Mouse (Mus musculus) hindbrain, embryonic 16.5 days (tissue): ENCODE measurements at regions not wholly inside any gene's neighbourhood (a gene's known extent, or its start where the extent isn't known, plus 50 kb on each side); places are given as distances from the start of the nearest gene placed in this dataset.

Experiments
- ATAC-seq: fragments of 200-750 bp; cut with Nextera tagmentation; 2 replicates; pipeline ENCODE4 v1.8.0; 2017; ENCODE audit warnings: moderate TSS enrichment, moderate library complexity
- H3K27ac ChIP-seq: fragments of 300-500 bp; sonication (generic); 2 replicates; pipeline ENCODE4 v1.5.1; 2014; ENCODE audit warnings: low read depth, mild to moderate bottlenecking, control low read depth, low read length, moderate library complexity
- H3K27me3 ChIP-seq: fragments of 300-500 bp; sonication (generic); replicated peaks from 2 replicates; pipeline ENCODE4 v1.6.1; 2014; ENCODE audit warnings: low read length; ENCODE audit not compliant: control insufficient read depth, insufficient read depth
- H3K36me3 ChIP-seq: fragments of 300-500 bp; sonication (generic); 2 replicates; pipeline ENCODE4 v1.6.1; 2014; ENCODE audit warnings: mild to moderate bottlenecking, low read length, moderate library complexity, mixed read lengths; ENCODE audit not compliant: control insufficient read depth, insufficient read depth
- H3K4me1 ChIP-seq: fragments of 300-500 bp; sonication (generic); 2 replicates; pipeline ENCODE4 v1.6.1; 2014; ENCODE audit warnings: low read depth, low read length; ENCODE audit not compliant: control insufficient read depth, insufficient read depth
- H3K4me2 ChIP-seq: fragments of 300-500 bp; sonication (generic); 2 replicates; pipeline ENCODE4 v1.6.1; 2014; ENCODE audit warnings: mild to moderate bottlenecking, low read length, control low read depth, moderate library complexity
- H3K4me3 ChIP-seq: fragments of 300-500 bp; sonication (generic); 2 replicates; pipeline ENCODE4 v1.5.1; 2014; ENCODE audit warnings: mild to moderate bottlenecking, low read length, control low read depth, moderate library complexity
- H3K9ac ChIP-seq: fragments of 300-500 bp; sonication (generic); 2 replicates; pipeline ENCODE4 v1.6.1; 2014; ENCODE audit warnings: low read depth, mild to moderate bottlenecking, control low read depth, low read length, moderate library complexity
- H3K9me3 ChIP-seq: fragments of 300-500 bp; sonication (generic); 2 replicates; pipeline ENCODE4 v1.6.1; 2014; ENCODE audit warnings: mild to moderate bottlenecking, low read length, moderate library complexity; ENCODE audit not compliant: control insufficient read depth
- WGBS: fragments of 180-500 bp; shearing (Covaris S2); extraction: QIAGEN DNeasy Blood & Tissue Kit; methylation state at CpG from one replicate; pipeline ENCODE4 v1.1.7; 2014; 5-methylcytosine and 5-hydroxymethylcytosine counted together

DNA sequence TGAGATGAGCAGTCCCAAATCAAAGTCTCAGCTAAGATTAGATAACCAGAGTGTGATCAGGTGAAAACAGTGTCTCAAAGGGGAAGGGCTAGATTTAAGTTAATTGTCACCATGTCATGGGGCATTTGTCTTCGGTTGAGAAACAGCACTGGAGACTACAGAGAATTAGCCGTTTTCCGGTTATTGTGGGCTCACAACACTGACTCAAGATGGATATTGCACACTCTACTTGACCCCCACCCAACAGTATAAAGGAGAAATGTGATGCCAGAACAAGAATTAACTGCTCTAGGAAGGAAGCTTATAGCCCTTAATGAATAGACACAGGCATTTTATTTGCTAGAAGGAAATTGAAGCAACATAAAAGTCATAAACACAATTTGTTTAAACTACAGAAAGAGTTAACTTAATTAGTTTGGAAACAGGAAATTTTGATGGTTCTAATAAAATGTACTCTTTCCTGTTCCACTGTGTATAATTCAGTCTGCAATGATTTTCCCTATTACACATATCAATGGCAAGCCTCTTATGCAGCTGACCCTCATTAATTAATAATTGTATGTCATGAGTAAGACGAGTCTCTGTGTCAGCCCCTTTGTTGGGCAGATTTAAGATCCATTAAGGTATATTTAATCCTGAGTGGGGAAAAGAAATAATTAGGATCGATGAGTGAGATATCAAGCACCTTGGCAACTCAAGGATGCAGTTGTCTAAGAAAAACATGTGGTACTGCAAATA lies 277.4 kb upstream of the Tmeff2 start:
- Histone ChIP-seq H3K4me1 (no peaks in the 10 kb centered on the region), H3K9ac (no peak overlapping the region), H3K27me3 (no peaks in the 10 kb centered on the region), H3K36me3 (no peaks in the 10 kb centered on the region), H3K27ac (no peak overlapping the region), H3K9me3 (no peaks in the 10 kb centered on the region), H3K4me3 (no peak overlapping the region), H3K4me2 (no peak overlapping the region)
- no peak for ATAC-seq
- WGBS: 63% methylated on average over 5 of the region's 5 CpGs

- Histone ChIP-seq H3K9me3 (no peaks in the 10 kb centered on the region), H3K27ac (no peak overlapping the region), H3K4me1 (no peaks in the 10 kb centered on the region), H3K4me2 (no peak overlapping the region), H3K27me3 (no peaks in the 10 kb centered on the region), H3K36me3 (no peaks in the 10 kb centered on the region), H3K4me3 (no peak overlapping the region), H3K9ac (no peak overlapping the region)
- 73% methylated on average over 4 of the region's 4 CpGs for WGBS
- ATAC-seq: no peak
Measured at GRCm38 (mm10) chr1:50629000-50629399, 271.4 kb upstream of the Tmeff2 start.

DNA sequence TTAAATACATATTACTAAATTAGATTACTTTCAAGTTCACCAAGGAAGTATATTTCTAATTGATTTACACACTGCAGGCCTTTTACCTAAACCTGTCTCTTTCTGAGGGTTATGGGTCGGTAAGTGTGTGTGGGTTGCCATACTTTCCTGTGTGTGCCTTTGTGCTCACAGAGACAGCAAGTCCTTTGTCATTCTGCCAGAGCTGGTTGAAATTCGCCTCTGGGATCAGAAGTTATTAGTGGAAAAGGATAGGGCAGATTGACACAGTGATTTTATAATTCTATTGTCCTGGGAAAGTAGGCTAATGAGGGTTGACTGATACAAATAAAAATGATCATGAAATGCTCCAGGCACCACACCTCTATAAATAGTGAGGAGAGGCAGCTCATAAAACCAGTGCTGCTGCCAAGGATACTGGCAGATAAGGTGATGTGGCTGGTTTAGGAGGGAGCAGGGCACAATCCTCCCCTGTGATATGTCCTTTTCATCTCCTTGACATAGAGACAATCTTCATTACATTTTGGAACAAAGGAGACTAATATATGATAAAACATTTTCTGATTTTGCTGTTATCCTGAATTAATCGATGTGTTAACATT lies 270.9 kb upstream of the Tmeff2 start:
- H3K9me3 ChIP-seq: no peaks in the 10 kb centered on the region
- no peaks in the 10 kb centered on the region for H3K4me1 ChIP-seq
- no peak overlapping the region for H3K9ac ChIP-seq
- H3K4me2 ChIP-seq: no peak overlapping the region
- no peak overlapping the region for H3K27ac ChIP-seq
- no peak overlapping the region for H3K4me3 ChIP-seq
- WGBS: 47% methylated on average over 3 of the region's 3 CpGs
- ATAC-seq: peak; percentile 61; the same call in 1 of the 2 replicates
- no peaks in the 10 kb centered on the region for H3K36me3 ChIP-seq
- no peaks in the 10 kb centered on the region for H3K27me3 ChIP-seq

DNA sequence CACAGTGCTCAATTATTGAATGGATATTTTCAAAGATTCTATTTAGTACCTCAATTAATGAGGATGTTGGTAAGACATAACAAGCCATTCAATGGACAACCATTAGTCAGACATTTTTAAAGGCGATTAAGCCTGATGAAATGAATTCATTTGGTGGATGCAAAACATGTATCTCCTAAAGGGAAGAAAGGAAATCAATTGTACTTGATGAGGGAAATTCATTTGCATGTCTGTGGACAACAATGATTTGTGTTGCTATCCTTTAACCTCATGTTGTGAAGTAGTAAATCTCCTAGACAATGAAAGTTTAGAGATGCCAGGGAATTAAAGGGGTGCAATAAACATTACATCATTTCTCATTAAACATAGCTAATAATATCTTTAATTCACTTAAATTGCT lies 262.5 kb upstream of the Tmeff2 start:
- no peak for ATAC-seq

GRCm38 (mm10) chr1:50646931-50647674 lies 253.3 kb upstream of the Tmeff2 start:
- Histone ChIP-seq H3K9me3 (no peaks in the 10 kb centered on the region), H3K4me1 (no peaks in the 10 kb centered on the region), H3K27me3 (no peaks in the 10 kb centered on the region), H3K9ac (no peak overlapping the region), H3K27ac (no peak overlapping the region), H3K36me3 (no peaks in the 10 kb centered on the region), H3K4me2 (no peak overlapping the region), H3K4me3 (no peak overlapping the region)
- WGBS: 66% methylated on average over 2 of the region's 2 CpGs
- no peak for ATAC-seq

More for the DNA sequence above, 262.5 kb upstream of the Tmeff2 start:
- Histone ChIP-seq H3K4me2 (no peak overlapping the region), H3K27me3 (no peaks in the 10 kb centered on the region), H3K4me1 (no peaks in the 10 kb centered on the region), H3K27ac (no peak overlapping the region), H3K9me3 (no peaks in the 10 kb centered on the region), H3K9ac (no peak overlapping the region), H3K36me3 (no peaks in the 10 kb centered on the region), H3K4me3 (no peak overlapping the region)
- 55% methylated on average over 1 of the region's 1 CpGs for WGBS

DNA sequence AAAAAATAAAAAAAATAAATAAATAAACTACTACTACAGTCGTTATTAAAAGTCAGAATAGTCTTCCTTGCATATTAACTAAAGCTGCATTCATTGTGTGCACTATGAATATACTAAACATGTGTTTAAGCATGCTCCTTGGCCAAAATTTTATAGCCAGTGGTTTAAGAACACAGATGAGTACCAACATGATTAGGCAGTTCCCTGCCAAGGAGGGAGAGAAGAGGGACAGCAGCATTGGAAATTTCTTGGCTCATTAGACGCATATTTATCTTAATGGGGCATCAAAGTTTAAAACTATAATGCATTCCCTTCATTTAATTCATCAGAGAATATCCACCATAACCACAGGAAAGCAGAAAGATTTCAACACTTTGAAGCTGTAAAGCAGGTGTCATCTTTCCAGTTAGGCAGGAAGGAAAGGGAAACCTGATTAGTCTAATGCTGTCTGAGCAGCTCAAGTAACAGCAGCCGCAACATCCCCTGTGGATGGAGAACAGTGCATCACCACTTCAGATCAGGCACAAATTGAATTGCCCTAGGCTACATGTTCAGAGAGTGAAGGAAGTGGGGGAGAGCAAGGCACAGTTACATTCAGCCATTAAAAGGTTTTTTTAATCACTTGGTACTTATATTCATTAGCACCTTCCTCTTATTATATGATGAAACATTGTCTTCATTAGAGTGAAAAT lies 248.3 kb upstream of the Tmeff2 start:
- no peaks in the 10 kb centered on the region for H3K4me1 ChIP-seq
- no peaks in the 10 kb centered on the region for H3K27me3 ChIP-seq
- no peaks in the 10 kb centered on the region for H3K9me3 ChIP-seq
- H3K4me3 ChIP-seq: no peak overlapping the region
- peak; percentile 87 for ATAC-seq
- no peak overlapping the region for H3K9ac ChIP-seq
- H3K4me2 ChIP-seq: no peak overlapping the region
- no peak overlapping the region for H3K27ac ChIP-seq
- no peaks in the 10 kb centered on the region for H3K36me3 ChIP-seq
- 53% methylated on average over 3 of the region's 3 CpGs for WGBS

- ATAC-seq: no peak
- H3K4me3 ChIP-seq: no peak overlapping the region
- H3K27me3 ChIP-seq: no peaks in the 10 kb centered on the region
- H3K27ac ChIP-seq: no peak overlapping the region
- no peaks in the 10 kb centered on the region for H3K4me1 ChIP-seq
- H3K36me3 ChIP-seq: no peaks in the 10 kb centered on the region
- H3K9ac ChIP-seq: no peak overlapping the region
- no peaks in the 10 kb centered on the region for H3K9me3 ChIP-seq
- no peak overlapping the region for H3K4me2 ChIP-seq
- WGBS: 95% methylated on average over 3 of the region's 3 CpGs
Measured at GRCm38 (mm10) chr1:50665139-50665538, 235.3 kb upstream of the Tmeff2 start.

GRCm38 (mm10) chr1:50682971-50683370 lies 217.5 kb upstream of the Tmeff2 start:
- Histone ChIP-seq H3K9ac (no peak overlapping the region), H3K4me2 (no peak overlapping the region), H3K9me3 (no peaks in the 10 kb centered on the region), H3K27me3 (no peaks in the 10 kb centered on the region), H3K27ac (no peak overlapping the region), H3K4me1 (no peaks in the 10 kb centered on the region), H3K4me3 (no peak overlapping the region), H3K36me3 (no peaks in the 10 kb centered on the region)
- WGBS: 83% methylated on average over 3 of the region's 3 CpGs
- ATAC-seq: no peak

- no peak for ATAC-seq
- H3K9me3 ChIP-seq: no peaks in the 10 kb centered on the region
- no peak overlapping the region for H3K4me2 ChIP-seq
- no peaks in the 10 kb centered on the region for H3K36me3 ChIP-seq
- H3K9ac ChIP-seq: no peak overlapping the region
- no peak overlapping the region for H3K27ac ChIP-seq
- no peaks in the 10 kb centered on the region for H3K27me3 ChIP-seq
- H3K4me1 ChIP-seq: no peaks in the 10 kb centered on the region
- WGBS: 63% methylated on average over 2 of the region's 2 CpGs
- H3K4me3 ChIP-seq: no peak overlapping the region
Measured at GRCm38 (mm10) chr1:50685361-50685760, 215.1 kb upstream of the Tmeff2 start.
